Mouse (Mus musculus) liver, adult 2 months (tissue): ENCODE results near the gene Klri2.

ENCODE experiments used
- CTCF ChIP-seq: fragments of 200-500 bp; IDR thresholded peaks from 2 replicates; pipeline ENCODE4 v1.5.1; 2011; ENCODE audit warnings: low read depth, low read length, control low read depth
- POLR2A ChIP-seq: fragments of 200-500 bp; IDR thresholded peaks from 2 replicates; pipeline ENCODE4 v1.6.1; 2011; ENCODE audit warnings: low read length, control low read depth; ENCODE audit not compliant: insufficient read depth; ENCODE audit errors: extremely low read depth

GRCm38 (mm10) chr6:129680379-129680778 lies 59.9 kb downstream of the Klri2 start:
- no peak for TF ChIP-seq CTCF
- TF ChIP-seq POLR2A: no peak
